Mouse (Mus musculus) lung, embryonic 16.5 days (tissue): ENCODE measurements around the gene Rc3h2. TPM values are rescaled to one million over a fixed set of nuclear protein-coding genes. Genes with fewer than 3 reads are reported as not detected.
A peak's percentile ranks its signal among the peaks of the same experiment; 100 is the strongest.

Experiments used
- ATAC-seq: fragments of 200-750 bp; cut with Nextera tagmentation; 2 replicates; pipeline ENCODE4 v1.8.0; 2017; ENCODE audit warnings: low read depth, mild to moderate bottlenecking, moderate library complexity
- H3K27ac ChIP-seq: fragments of 300-500 bp; sonication (generic); 2 replicates; pipeline ENCODE4 v1.5.1; 2014; ENCODE audit warnings: mild to moderate bottlenecking, control low read depth, low read length
- H3K27me3 ChIP-seq: fragments of 300-500 bp; sonication (generic); 2 replicates; pipeline ENCODE4 v1.6.1; 2014; ENCODE audit warnings: low read depth, low read length, mixed read lengths; ENCODE audit not compliant: control insufficient read depth, insufficient read depth
- H3K36me3 ChIP-seq: fragments of 300-500 bp; sonication (generic); 2 replicates; pipeline ENCODE4 v1.6.1; 2014; ENCODE audit warnings: low read length; ENCODE audit not compliant: control insufficient read depth, insufficient read depth
- H3K4me1 ChIP-seq: fragments of 300-500 bp; sonication (generic); replicated peaks from 2 replicates; pipeline ENCODE4 v1.6.1; 2014; ENCODE audit warnings: low read length, mixed read lengths; ENCODE audit not compliant: control insufficient read depth, insufficient read depth
- H3K4me2 ChIP-seq: fragments of 300-500 bp; sonication (generic); 2 replicates; pipeline ENCODE4 v1.6.1; 2014; ENCODE audit warnings: low read depth, low read length, control low read depth
- H3K4me3 ChIP-seq: fragments of 300-500 bp; sonication (generic); 2 replicates; pipeline ENCODE4 v1.5.1; 2014; ENCODE audit warnings: mild to moderate bottlenecking, low read length, control low read depth
- H3K9ac ChIP-seq: fragments of 300-500 bp; sonication (generic); 2 replicates; pipeline ENCODE4 v1.6.1; 2014; ENCODE audit warnings: low read length, control low read depth
- H3K9me3 ChIP-seq: fragments of 300-500 bp; sonication (generic); 2 replicates; pipeline ENCODE4 v1.6.1; 2016; ENCODE audit warnings: low read length; ENCODE audit not compliant: control insufficient read depth
- WGBS: fragments of 180-500 bp; shearing (Covaris S2); extraction: QIAGEN DNeasy Blood & Tissue Kit; methylation state at CpG from one replicate; pipeline ENCODE4 v1.1.7; 2014; 5-methylcytosine and 5-hydroxymethylcytosine counted together
- polyA plus RNA-seq: library from polyadenylated mRNA; unstranded; fragments of >200 nt; fragmentation: Nextera tagmentation; extraction: Ambion mirVana; gene quantifications from 2 replicates; pipeline ENCODE4 v1.2.1, GENCODE M21; 2015

Rc3h2 gene
- polyA plus RNA-seq, 1 experiment from 2014 or later, result 12.5 TPM

DNA sequence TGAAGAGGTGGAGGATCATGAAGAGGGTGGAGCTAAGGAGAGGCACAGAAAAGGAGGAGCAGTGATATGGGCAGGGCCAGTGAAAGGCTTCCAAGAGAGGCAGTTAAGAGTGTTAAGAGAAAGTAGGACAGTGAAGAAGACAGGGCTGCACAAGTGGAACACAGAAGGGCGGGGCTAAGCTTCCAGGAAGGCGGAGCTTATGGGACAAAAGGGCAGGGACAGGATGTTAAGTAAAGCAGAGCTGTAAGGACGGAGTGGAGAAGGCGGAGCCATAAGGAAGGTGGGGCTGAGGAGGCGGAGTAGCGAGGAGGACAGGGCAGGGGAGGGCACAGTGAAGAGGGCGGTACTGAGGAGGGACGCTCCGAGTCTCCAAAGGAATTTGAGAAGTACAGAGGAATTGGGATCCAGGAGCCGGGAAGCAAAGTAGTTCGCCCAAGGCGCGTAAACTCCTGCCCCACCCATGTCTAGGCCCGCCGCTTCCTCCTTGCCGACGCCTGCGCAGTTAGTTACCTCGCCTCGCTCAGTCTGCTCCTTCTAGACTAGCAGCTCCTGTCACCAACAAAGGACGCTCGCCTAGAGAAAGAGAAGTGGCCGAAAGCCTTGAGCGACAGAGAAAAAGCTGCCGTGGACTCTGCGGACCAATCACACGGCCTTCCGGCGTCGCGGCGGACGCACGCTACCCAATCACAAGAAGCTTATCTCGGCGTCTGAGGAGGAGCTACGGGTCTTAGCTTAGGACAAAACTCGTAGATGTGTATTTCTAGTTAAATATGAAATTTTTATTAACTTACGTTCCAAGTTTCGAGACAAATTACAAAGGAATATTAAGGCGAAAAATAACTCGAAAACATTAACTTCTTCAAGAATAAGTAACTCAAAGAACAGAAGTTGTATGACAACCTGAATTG is 63.8 kb downstream of the Rc3h2 start, which contains the start of gene Pdcl:
TSS of gene Pdcl (minus strand) at position 700 of the 908 bp plus-strand sequence.
- Histone ChIP-seq H3K4me2 (peak within 1 kb of the TSS; percentile 90), H3K4me3 (peak within 1 kb of the TSS; percentile 72), H3K4me1 (0 out of 2 replicates have a peak, but pooled peaks cover 5% of the 10 kb centered on the region), H3K27me3 (no peaks in the 10 kb centered on the region), H3K27ac (peak within 1 kb of the TSS; percentile 100), H3K9ac (peak within 1 kb of the TSS; percentile 88), H3K9me3 (no peaks in the 10 kb centered on the region), H3K36me3 (peaks cover 23% of the 10 kb centered on the region)
- peak; percentile 100 for ATAC-seq
- WGBS, result under 1% methylated on average over 42 of the region's 42 CpGs

DNA sequence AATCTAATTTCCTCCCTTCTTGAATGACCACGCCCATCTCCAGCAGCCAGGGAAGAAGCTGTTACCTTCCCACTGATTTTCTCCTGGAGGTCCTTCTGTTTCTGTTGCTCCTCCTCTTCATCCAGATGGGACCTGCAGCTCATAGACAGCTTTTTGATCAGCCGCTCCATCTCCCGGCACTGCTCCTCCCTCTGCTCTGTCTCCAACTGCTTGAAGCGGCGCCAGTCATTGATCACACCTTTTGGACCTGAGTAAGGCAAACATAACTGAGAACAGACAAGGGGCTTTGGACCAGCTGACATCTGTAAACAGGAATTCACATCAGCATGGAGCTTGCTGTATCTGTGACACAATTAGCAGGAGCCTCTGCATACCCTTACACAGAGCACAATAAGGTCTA is 67.1 kb downstream of the Rc3h2 start:
- H3K4me3 ChIP-seq, result no peak overlapping the region
- WGBS, result 91% methylated on average over 5 of the region's 5 CpGs
- no peak overlapping the region for H3K27ac ChIP-seq
- peaks cover 46% of the 10 kb centered on the region for H3K36me3 ChIP-seq
- H3K9ac ChIP-seq, result no peak overlapping the region
- no peaks in the 10 kb centered on the region for H3K9me3 ChIP-seq
- H3K27me3 ChIP-seq, result no peaks in the 10 kb centered on the region
- ATAC-seq, result no peak
- H3K4me2 ChIP-seq, result no peak overlapping the region
- 0 out of 2 replicates have a peak, but pooled peaks cover 5% of the 10 kb centered on the region for H3K4me1 ChIP-seq

GRCm38 (mm10) chr2:37351671-37352070 is 71.0 kb downstream of the Rc3h2 start:
- Histone ChIP-seq H3K4me3 (no peak overlapping the region), H3K9ac (no peak overlapping the region), H3K4me1 (no peaks in the 10 kb centered on the region), H3K4me2 (no peak overlapping the region), H3K27me3 (no peaks in the 10 kb centered on the region), H3K36me3 (peaks cover 45% of the 10 kb centered on the region), H3K27ac (no peak overlapping the region), H3K9me3 (no peaks in the 10 kb centered on the region)
- WGBS, result 73% methylated on average over 7 of the region's 7 CpGs
- no peak for ATAC-seq

- no peak overlapping the region for H3K27ac ChIP-seq
- H3K27me3 ChIP-seq, result no peaks in the 10 kb centered on the region
- 50% methylated on average over 10 of the region's 10 CpGs for whole genome bisulfite sequencing
- 0 out of 2 replicates have a peak, but pooled peaks have one; percentile 23 for ATAC-seq
- no peaks in the 10 kb centered on the region for H3K36me3 ChIP-seq
- H3K9me3 ChIP-seq, result no peaks in the 10 kb centered on the region
- H3K4me2 ChIP-seq, result no peak overlapping the region
- no peak overlapping the region for H3K9ac ChIP-seq
- H3K4me3 ChIP-seq, result no peak overlapping the region
- H3K4me1 ChIP-seq, result no peaks in the 10 kb centered on the region
Measured at GRCm38 (mm10) chr2:37338497-37339187, 84.1 kb downstream of the Rc3h2 start.

- Histone ChIP-seq H3K4me1 (no peaks in the 10 kb centered on the region), H3K9ac (no peak overlapping the region), H3K36me3 (no peaks in the 10 kb centered on the region), H3K9me3 (no peaks in the 10 kb centered on the region), H3K4me3 (no peak overlapping the region), H3K27ac (no peak overlapping the region), H3K4me2 (no peak overlapping the region), H3K27me3 (no peaks in the 10 kb centered on the region)
- ATAC-seq, result peak; percentile 45
- WGBS, result 60% methylated on average over 2 of the region's 2 CpGs
Measured at GRCm38 (mm10) chr2:37333321-37333720, 89.4 kb downstream of the Rc3h2 start.

GRCm38 (mm10) chr2:37326215-37326614 is 96.5 kb downstream of the Rc3h2 start, which contains the start of gene Olfr368:
Gene Olfr368 (plus strand): TSS chr2:37326515.
- H3K4me1 ChIP-seq, result no peaks in the 10 kb centered on the region
- no peak for ATAC-seq
- H3K27ac ChIP-seq, result no peak within 1 kb of the TSS
- no peak within 1 kb of the TSS for H3K4me2 ChIP-seq
- no peak within 1 kb of the TSS for H3K4me3 ChIP-seq
- H3K9ac ChIP-seq, result no peak within 1 kb of the TSS
- H3K27me3 ChIP-seq, result no peaks in the 10 kb centered on the region
- H3K36me3 ChIP-seq, result no peaks in the 10 kb centered on the region
- H3K9me3 ChIP-seq, result no peaks in the 10 kb centered on the region
- 66% methylated on average over 1 of the region's 1 CpGs for WGBS

Other genes with a start within 250 kb of the Rc3h2 start
- not detected in 2 replicates for gene Olfr365, start 234.7 kb downstream of the Rc3h2 start, polyA plus RNA-seq
- gene Olfr366, start 211.3 kb downstream of the Rc3h2 start, polyA plus RNA-seq, result not detected in 2 replicates
- gene Olfr368, start 96.4 kb downstream of the Rc3h2 start, polyA plus RNA-seq, result not detected in 2 replicates
- 52.0 and 55.0 TPM in 2 replicates for gene Pdcl, start 63.6 kb downstream of the Rc3h2 start, polyA plus RNA-seq
- gene Zbtb26, start 20.2 kb upstream of the Rc3h2 start, polyA plus RNA-seq, result 6.9 and 7.1 TPM in 2 replicates
- 7.3 and 8.0 TPM in 2 replicates for gene Zbtb6, start 20.3 kb upstream of the Rc3h2 start, polyA plus RNA-seq
- gene Rabgap1, start 20.4 kb upstream of the Rc3h2 start, polyA plus RNA-seq, result 37.8 and 39.5 TPM in 2 replicates
- gene Gpr21, start 93.4 kb upstream of the Rc3h2 start, polyA plus RNA-seq, result 1.3 and 1.7 TPM in 2 replicates